Mouse (Mus musculus) hindbrain, embryonic 16.5 days (tissue): ENCODE data around the gene Gm10229. TPM values are rescaled to one million over a fixed set of nuclear protein-coding genes. Genes with fewer than 3 reads are reported as not detected.
"Not testable (repeated sequence)": the region's sequence is repeated elsewhere in the genome, so short reads cannot be mapped to it uniquely, and the experiment has no call there.

Experiments
- ATAC-seq: fragments of 200-750 bp; cut with Nextera tagmentation; 2 replicates; pipeline ENCODE4 v1.8.0; 2017; ENCODE audit warnings: moderate TSS enrichment, moderate library complexity
- H3K27ac ChIP-seq: fragments of 300-500 bp; sonication (generic); 2 replicates; pipeline ENCODE4 v1.5.1; 2014; ENCODE audit warnings: low read depth, mild to moderate bottlenecking, control low read depth, low read length, moderate library complexity
- H3K27me3 ChIP-seq: fragments of 300-500 bp; sonication (generic); replicated peaks from 2 replicates; pipeline ENCODE4 v1.6.1; 2014; ENCODE audit warnings: low read length; ENCODE audit not compliant: control insufficient read depth, insufficient read depth
- H3K36me3 ChIP-seq: fragments of 300-500 bp; sonication (generic); 2 replicates; pipeline ENCODE4 v1.6.1; 2014; ENCODE audit warnings: mild to moderate bottlenecking, low read length, moderate library complexity, mixed read lengths; ENCODE audit not compliant: control insufficient read depth, insufficient read depth
- H3K4me1 ChIP-seq: fragments of 300-500 bp; sonication (generic); 2 replicates; pipeline ENCODE4 v1.6.1; 2014; ENCODE audit warnings: low read depth, low read length; ENCODE audit not compliant: control insufficient read depth, insufficient read depth
- H3K4me2 ChIP-seq: fragments of 300-500 bp; sonication (generic); 2 replicates; pipeline ENCODE4 v1.6.1; 2014; ENCODE audit warnings: mild to moderate bottlenecking, low read length, control low read depth, moderate library complexity
- H3K4me3 ChIP-seq: fragments of 300-500 bp; sonication (generic); 2 replicates; pipeline ENCODE4 v1.5.1; 2014; ENCODE audit warnings: mild to moderate bottlenecking, low read length, control low read depth, moderate library complexity
- H3K9ac ChIP-seq: fragments of 300-500 bp; sonication (generic); 2 replicates; pipeline ENCODE4 v1.6.1; 2014; ENCODE audit warnings: low read depth, mild to moderate bottlenecking, control low read depth, low read length, moderate library complexity
- H3K9me3 ChIP-seq: fragments of 300-500 bp; sonication (generic); 2 replicates; pipeline ENCODE4 v1.6.1; 2014; ENCODE audit warnings: mild to moderate bottlenecking, low read length, moderate library complexity; ENCODE audit not compliant: control insufficient read depth
- WGBS: fragments of 180-500 bp; shearing (Covaris S2); extraction: QIAGEN DNeasy Blood & Tissue Kit; methylation state at CpG from one replicate; pipeline ENCODE4 v1.1.7; 2014; 5-methylcytosine and 5-hydroxymethylcytosine counted together
- polyA plus RNA-seq: library from polyadenylated mRNA; unstranded; fragments of >200 nt; fragmentation: Nextera tagmentation; extraction: Ambion mirVana; gene quantifications from 2 replicates; pipeline ENCODE4 v1.2.1, GENCODE M21; 2015

The Gm10229 gene
- not detected in 2 replicates for polyA plus RNA-seq

DNA sequence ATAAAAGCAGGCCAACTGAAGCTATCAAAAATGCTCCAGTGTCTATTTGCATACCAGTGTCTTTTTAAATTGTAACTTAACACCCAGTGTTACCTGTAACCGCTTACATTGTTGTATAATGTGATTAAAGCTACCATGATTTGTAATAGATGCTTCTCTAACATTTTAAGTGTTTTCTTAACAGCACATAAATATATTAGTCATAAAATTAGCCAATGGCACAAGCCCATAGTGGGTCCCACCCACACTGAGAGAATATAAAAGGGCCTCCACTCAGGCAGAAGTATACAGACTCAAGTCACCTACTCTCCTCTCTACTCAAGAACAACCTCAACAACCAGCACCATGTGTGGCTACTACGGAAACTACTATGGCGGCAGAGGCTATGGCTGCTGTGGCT lies at the start of gene Gm10229:
Gene Gm10229 (plus strand): TSS at position 301 of the 400 bp plus-strand sequence.
- not testable (repeated sequence) for H3K27me3 ChIP-seq, H3K4me3 ChIP-seq, H3K9ac ChIP-seq, H3K4me2 ChIP-seq, H3K4me1 ChIP-seq, ATAC-seq, H3K36me3 ChIP-seq, H3K27ac ChIP-seq, H3K9me3 ChIP-seq
- 92% methylated on average over 1 of the region's 3 CpGs for WGBS

DNA sequence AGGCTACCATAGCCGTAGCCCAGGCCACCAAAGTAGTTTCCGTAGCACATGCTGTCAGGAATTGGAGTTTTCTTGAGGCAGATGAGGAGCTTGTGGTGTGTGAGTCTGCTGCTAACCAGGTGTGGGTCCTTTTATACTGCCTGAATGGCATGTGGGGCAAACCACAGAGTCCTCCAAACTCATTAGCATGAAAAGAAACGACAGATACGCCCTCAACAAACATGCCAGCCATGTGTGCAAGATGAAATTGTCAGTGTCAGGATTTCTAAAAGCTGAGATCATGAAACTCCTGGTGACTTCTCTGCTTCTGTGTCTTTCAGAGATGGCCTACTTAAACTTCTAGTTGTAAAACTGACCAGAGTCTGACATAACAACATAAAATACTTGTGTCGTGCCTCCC lies 4.4 kb upstream of the Gm10229 start, which contains the start of gene Krtap22-2:
Gene Krtap22-2 (minus strand): TSS at position 101 of the 400 bp plus-strand sequence.
- H3K27ac ChIP-seq, result no peak within 1 kb of the TSS
- H3K27me3 ChIP-seq, result no peaks in the 10 kb centered on the region
- H3K9ac ChIP-seq, result no peak within 1 kb of the TSS
- no peak within 1 kb of the TSS for H3K4me3 ChIP-seq
- ATAC-seq, result no peak
- H3K9me3 ChIP-seq, result no peaks in the 10 kb centered on the region
- H3K4me2 ChIP-seq, result no peak within 1 kb of the TSS
- WGBS, result 83% methylated on average over 5 of the region's 5 CpGs
- no peaks in the 10 kb centered on the region for H3K4me1 ChIP-seq
- H3K36me3 ChIP-seq, result no peaks in the 10 kb centered on the region

DNA sequence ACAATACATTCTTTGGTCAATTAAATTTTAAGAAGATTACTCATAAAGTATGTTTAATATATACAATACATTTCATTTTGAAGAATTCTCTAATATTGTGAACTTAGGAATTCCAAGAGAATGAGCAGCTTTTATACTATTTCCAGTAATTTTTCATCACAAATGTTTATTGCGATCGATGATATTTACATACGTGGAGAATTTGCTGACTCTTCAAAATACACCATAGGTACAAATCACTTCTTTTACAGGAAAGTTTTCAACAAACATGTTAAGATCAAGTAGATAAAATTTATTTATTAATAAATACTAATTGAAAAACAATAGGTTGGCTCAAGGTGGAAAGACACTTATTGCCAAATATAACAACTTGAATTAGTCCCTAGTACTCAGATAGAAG lies 1.1 kb upstream of the Gm10229 start:
- no peaks in the 10 kb centered on the region for H3K36me3 ChIP-seq
- no peaks in the 10 kb centered on the region for H3K27me3 ChIP-seq
- 98% methylated on average over 3 of the region's 3 CpGs for WGBS
- no peak overlapping the region for H3K4me3 ChIP-seq
- no peaks in the 10 kb centered on the region for H3K4me1 ChIP-seq
- H3K27ac ChIP-seq, result no peak overlapping the region
- H3K9me3 ChIP-seq, result no peaks in the 10 kb centered on the region
- no peak overlapping the region for H3K4me2 ChIP-seq
- no peak overlapping the region for H3K9ac ChIP-seq
- ATAC-seq, result no peak

DNA sequence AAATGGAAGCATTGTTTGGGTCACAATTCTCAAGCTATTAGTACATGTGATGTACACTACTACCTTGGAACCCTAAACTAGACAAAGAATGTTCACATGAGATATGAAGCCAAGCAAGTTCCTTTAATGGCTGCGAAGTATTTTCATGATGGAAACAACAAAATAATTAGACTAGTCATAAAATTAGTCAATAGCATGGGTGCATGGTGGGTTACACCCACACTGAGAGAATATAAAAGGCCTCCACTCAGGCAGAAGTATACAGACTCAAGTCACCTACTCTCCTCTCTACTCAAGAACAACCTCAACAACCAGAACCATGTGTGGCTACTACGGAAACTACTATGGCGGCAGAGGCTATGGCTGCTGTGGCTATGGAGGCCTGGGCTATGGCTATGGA lies 16.3 kb downstream of the Gm10229 start, which contains the start of gene Krtap6-1:
Gene Krtap6-1 (plus strand): TSS at position 301 of the 400 bp plus-strand sequence.
- not testable (repeated sequence) for H3K27me3 ChIP-seq, H3K27ac ChIP-seq, H3K9ac ChIP-seq, H3K36me3 ChIP-seq, H3K4me1 ChIP-seq, H3K4me3 ChIP-seq, ATAC-seq, H3K9me3 ChIP-seq, H3K4me2 ChIP-seq
- WGBS, result 94% methylated on average over 3 of the region's 3 CpGs

DNA sequence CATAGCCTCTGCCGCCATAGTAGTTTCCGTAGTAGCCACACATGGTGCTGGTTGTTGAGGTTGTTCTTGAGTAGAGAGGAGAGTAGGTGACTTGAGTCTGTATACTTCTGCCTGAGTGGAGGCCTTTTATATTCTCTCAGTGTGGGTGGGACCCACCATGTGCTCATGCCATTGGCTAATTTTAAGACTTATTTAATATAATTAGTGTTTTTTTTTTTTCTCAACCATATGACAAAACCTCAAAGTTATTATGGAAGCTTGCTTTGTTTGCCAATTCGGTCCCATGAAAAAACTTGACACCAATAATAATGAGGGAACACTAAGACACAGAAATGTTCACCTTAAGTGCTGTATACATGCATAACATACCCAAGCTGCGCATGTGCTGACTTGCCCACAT lies 26.3 kb downstream of the Gm10229 start, which contains the start of gene Gm10228:
Gene Gm10228 (minus strand): TSS at position 101 of the 400 bp plus-strand sequence.
- not testable (repeated sequence) for H3K36me3 ChIP-seq, H3K27ac ChIP-seq, H3K9me3 ChIP-seq, H3K4me2 ChIP-seq, H3K4me1 ChIP-seq, H3K4me3 ChIP-seq, H3K9ac ChIP-seq, ATAC-seq, H3K27me3 ChIP-seq
- 96% methylated on average over 2 of the region's 4 CpGs for WGBS

DNA sequence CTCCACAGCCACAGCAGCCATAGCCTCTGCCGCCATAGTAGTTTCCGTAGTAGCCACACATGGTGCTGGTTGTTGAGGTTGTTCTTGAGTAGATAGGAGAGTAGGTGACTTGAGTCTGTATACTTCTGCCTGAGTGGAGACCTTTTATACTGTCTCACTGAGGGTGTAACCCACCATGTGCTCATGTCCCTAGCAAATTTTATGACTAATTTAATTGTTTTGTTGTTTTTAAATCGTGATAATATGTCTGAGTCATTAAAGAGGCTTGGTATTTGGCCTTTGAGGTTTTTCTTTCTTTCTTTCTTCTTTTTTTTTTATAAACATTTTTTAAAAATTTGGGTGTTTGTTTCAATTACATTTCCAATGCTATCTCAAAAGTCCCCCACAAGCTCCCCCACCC lies 32.7 kb downstream of the Gm10229 start, which contains the start of gene Krtap6-5:
Gene Krtap6-5 (minus strand): TSS at position 101 of the 400 bp plus-strand sequence.
- Histone ChIP-seq H3K4me2 (no peak within 1 kb of the TSS), H3K36me3 (no peaks in the 10 kb centered on the region), H3K27me3 (no peaks in the 10 kb centered on the region), H3K4me3 (no peak within 1 kb of the TSS), H3K4me1 (no peaks in the 10 kb centered on the region), H3K9me3 (no peaks in the 10 kb centered on the region), H3K9ac (no peak within 1 kb of the TSS), H3K27ac (no peak within 1 kb of the TSS)
- WGBS, result 86% methylated on average over 3 of the region's 3 CpGs
- no peak for ATAC-seq

DNA sequence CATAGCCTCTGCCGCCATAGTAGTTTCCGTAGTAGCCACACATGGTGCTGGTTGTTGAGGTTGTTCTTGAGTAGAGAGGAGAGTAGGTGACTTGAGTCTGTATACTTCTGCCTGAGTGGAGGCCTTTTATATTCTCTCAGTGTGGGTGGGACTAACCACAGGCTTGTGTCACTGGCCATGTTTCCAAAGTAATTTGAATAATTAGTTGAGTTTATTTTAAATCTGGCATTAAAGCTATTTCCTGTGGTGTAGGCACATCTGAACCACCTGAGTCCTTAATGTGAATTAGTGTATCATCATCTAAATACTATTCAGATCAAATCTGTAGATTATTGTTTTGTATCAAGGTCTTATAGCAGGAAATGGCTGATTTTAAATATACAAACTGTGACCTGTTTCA lies 48.8 kb downstream of the Gm10229 start, which contains the start of gene 1110025L11Rik:
Gene 1110025L11Rik (minus strand): TSS at position 101 of the 400 bp plus-strand sequence.
- not testable (repeated sequence) for H3K27ac ChIP-seq, ATAC-seq, H3K4me2 ChIP-seq, H3K4me3 ChIP-seq, H3K9me3 ChIP-seq, H3K9ac ChIP-seq, H3K27me3 ChIP-seq, H3K4me1 ChIP-seq, H3K36me3 ChIP-seq
- no CpG with 5 or more reads among the region's 2 CpGs for WGBS

Other genes with a start within 250 kb of the Gm10229 start
- gene 2310057N15Rik, start 241.1 kb upstream of the Gm10229 start, polyA plus RNA-seq, result not detected in 2 replicates
- not detected in 2 replicates for gene Gm5965, start 237.4 kb upstream of the Gm10229 start, polyA plus RNA-seq
- not detected in 2 replicates for gene Gm20741, start 203.1 kb upstream of the Gm10229 start, polyA plus RNA-seq
- gene Krtap15, start 195.1 kb upstream of the Gm10229 start, polyA plus RNA-seq, result 0.25 TPM in 1 of 2 replicates, not detected in the other
- not detected in 2 replicates for gene Krtap14, start 189.1 kb upstream of the Gm10229 start, polyA plus RNA-seq
- not detected in 2 replicates for gene Krtap19-1, start 145.9 kb upstream of the Gm10229 start, polyA plus RNA-seq
- not detected in 2 replicates for gene Krtap19-2, start 141.0 kb upstream of the Gm10229 start, polyA plus RNA-seq
- gene Krtap19-3, start 137.2 kb upstream of the Gm10229 start, polyA plus RNA-seq, result not detected in 2 replicates
- not detected in 2 replicates for gene Krtap19-4, start 130.2 kb upstream of the Gm10229 start, polyA plus RNA-seq
- not detected in 2 replicates for gene Krtap19-5, start 118.8 kb upstream of the Gm10229 start, polyA plus RNA-seq
- gene Krtap19-9b, start 83.0 kb upstream of the Gm10229 start, polyA plus RNA-seq, result not detected in 2 replicates
- gene Krtap16-3, start 52.4 kb upstream of the Gm10229 start, polyA plus RNA-seq, result not detected in 2 replicates
- not detected in 2 replicates for gene Krtap22-2, start 4.5 kb upstream of the Gm10229 start, polyA plus RNA-seq
- gene Krtap6-1, start 16.4 kb downstream of the Gm10229 start, polyA plus RNA-seq, result not detected in 2 replicates
- gene Gm10228, start 26.2 kb downstream of the Gm10229 start, polyA plus RNA-seq, result not detected in 2 replicates
- not detected in 2 replicates for gene Krtap6-5, start 32.6 kb downstream of the Gm10229 start, polyA plus RNA-seq
- gene 1110025L11Rik, start 48.7 kb downstream of the Gm10229 start, polyA plus RNA-seq, result not detected in 2 replicates
- not detected in 2 replicates for gene Krtap6-3, start 68.7 kb downstream of the Gm10229 start, polyA plus RNA-seq
- not detected in 2 replicates for gene Gm6358, start 125.6 kb downstream of the Gm10229 start, polyA plus RNA-seq
- not detected in 2 replicates for gene Gm10061, start 135.8 kb downstream of the Gm10229 start, polyA plus RNA-seq
- not detected in 2 replicates for gene Gm9789, start 142.7 kb downstream of the Gm10229 start, polyA plus RNA-seq
- not detected in 2 replicates for gene Gm7735, start 154.2 kb downstream of the Gm10229 start, polyA plus RNA-seq
- not detected in 2 replicates for gene 1110057P08Rik, start 159.5 kb downstream of the Gm10229 start, polyA plus RNA-seq
- gene Krtap20-2, start 190.6 kb downstream of the Gm10229 start, polyA plus RNA-seq, result not detected in 2 replicates